Mouse (Mus musculus) kidney, embryonic 16.5 days (tissue): ENCODE results near the gene Myo7a. TPM values are rescaled to one million over a fixed set of nuclear protein-coding genes. Genes with fewer than 3 reads are reported as not detected.
A peak's percentile ranks its signal among the peaks of the same experiment; 100 is the strongest.

ENCODE experiments used
- ATAC-seq: fragments of 200-750 bp; cut with Nextera tagmentation; 2 replicates; pipeline ENCODE4 v1.8.0; 2017; ENCODE audit warnings: moderate TSS enrichment; ENCODE audit not compliant: low FRiP score, low TSS enrichment
- H3K27ac ChIP-seq: fragments of 300-500 bp; sonication (generic); 2 replicates; pipeline ENCODE4 v1.5.1; 2014; ENCODE audit warnings: low read length
- H3K27me3 ChIP-seq: fragments of 300-500 bp; sonication (generic); 2 replicates; pipeline ENCODE4 v1.6.1; 2014; ENCODE audit warnings: low read length, control low read depth, mixed read lengths; ENCODE audit not compliant: insufficient read depth
- H3K36me3 ChIP-seq: fragments of 300-500 bp; sonication (generic); 2 replicates; pipeline ENCODE4 v1.6.1; 2014; ENCODE audit warnings: low read length, control low read depth, mixed read lengths; ENCODE audit not compliant: insufficient read depth
- H3K4me1 ChIP-seq: fragments of 300-500 bp; sonication (generic); 2 replicates; pipeline ENCODE4 v1.6.1; 2014; ENCODE audit warnings: low read length, control low read depth, mixed read lengths; ENCODE audit not compliant: insufficient read depth
- H3K4me2 ChIP-seq: fragments of 300-500 bp; sonication (generic); replicated peaks from 2 replicates; pipeline ENCODE4 v1.6.1; 2014; ENCODE audit warnings: low read depth, low read length
- H3K4me3 ChIP-seq: fragments of 300-500 bp; sonication (generic); 2 replicates; pipeline ENCODE4 v1.5.1; 2014; ENCODE audit warnings: mild to moderate bottlenecking, low read length
- H3K9ac ChIP-seq: fragments of 300-500 bp; sonication (generic); replicated peaks from 2 replicates; pipeline ENCODE4 v1.6.1; 2014; ENCODE audit warnings: low read length
- H3K9me3 ChIP-seq: fragments of 300-500 bp; sonication (generic); 2 replicates; pipeline ENCODE4 v1.6.1; 2016; ENCODE audit warnings: low read length, control low read depth
- WGBS: fragments of 180-500 bp; shearing (Covaris S2); extraction: QIAGEN DNeasy Blood & Tissue Kit; methylation state at CpG from one replicate; pipeline ENCODE4 v1.1.7; 2014; 5-methylcytosine and 5-hydroxymethylcytosine counted together
- polyA plus RNA-seq: library from polyadenylated mRNA; unstranded; fragments of >200 nt; fragmentation: Nextera tagmentation; extraction: Ambion mirVana; gene quantifications from 2 replicates; pipeline ENCODE4 v1.2.1, GENCODE M21; 2015

The Myo7a gene
- polyA plus RNA-seq, 1 experiment from 2014 or later = 15.2 TPM

DNA sequence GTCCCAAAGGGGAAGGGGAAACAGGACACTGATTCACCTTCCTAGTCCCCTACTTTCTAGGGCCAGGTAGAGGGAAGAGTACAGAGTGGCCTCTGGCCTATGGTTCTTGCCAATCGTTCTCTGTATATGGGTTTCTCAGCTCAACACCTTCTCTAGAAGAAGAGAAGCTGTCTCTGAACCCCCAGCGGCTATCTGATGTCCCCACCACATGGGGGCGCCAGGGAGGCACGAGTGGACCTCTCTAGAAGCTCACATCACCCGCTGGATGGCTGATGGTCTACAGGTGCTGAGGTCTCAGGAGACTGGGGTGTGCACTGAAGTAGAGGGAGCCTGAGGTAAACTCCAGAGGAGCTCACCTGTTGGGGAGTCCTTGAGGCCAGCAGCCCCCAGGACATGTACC, 6.1 kb upstream of the Myo7a start:
- no peaks in the 10 kb centered on the region for H3K9me3 ChIP-seq

GRCm38 (mm10) chr7:98124701-98125100, 5.4 kb upstream of the Myo7a start:
- H3K4me3 ChIP-seq = no peak overlapping the region
- ATAC-seq = no peak
- no peak overlapping the region for H3K4me2 ChIP-seq
- WGBS = 50% methylated on average over 5 of the region's 5 CpGs
- no peaks in the 10 kb centered on the region for H3K9me3 ChIP-seq
- H3K27me3 ChIP-seq = no peaks in the 10 kb centered on the region
- H3K36me3 ChIP-seq = 0 out of 2 replicates have a peak, but pooled peaks cover 3% of the 10 kb centered on the region
- H3K4me1 ChIP-seq = 0 out of 2 replicates have a peak, but pooled peaks cover 3% of the 10 kb centered on the region
- H3K9ac ChIP-seq = no peak overlapping the region
- no peak overlapping the region for H3K27ac ChIP-seq

More for the DNA sequence above, 6.1 kb upstream of the Myo7a start:
- Histone ChIP-seq H3K36me3 (0 out of 2 replicates have a peak, but pooled peaks cover 3% of the 10 kb centered on the region), H3K4me2 (no peak overlapping the region), H3K27ac (no peak overlapping the region), H3K4me1 (0 out of 2 replicates have a peak, but pooled peaks cover 1% of the 10 kb centered on the region), H3K4me3 (no peak overlapping the region), H3K9ac (no peak overlapping the region), H3K27me3 (no peaks in the 10 kb centered on the region)
- 29% methylated on average over 5 of the region's 5 CpGs for WGBS
- ATAC-seq = no peak

DNA sequence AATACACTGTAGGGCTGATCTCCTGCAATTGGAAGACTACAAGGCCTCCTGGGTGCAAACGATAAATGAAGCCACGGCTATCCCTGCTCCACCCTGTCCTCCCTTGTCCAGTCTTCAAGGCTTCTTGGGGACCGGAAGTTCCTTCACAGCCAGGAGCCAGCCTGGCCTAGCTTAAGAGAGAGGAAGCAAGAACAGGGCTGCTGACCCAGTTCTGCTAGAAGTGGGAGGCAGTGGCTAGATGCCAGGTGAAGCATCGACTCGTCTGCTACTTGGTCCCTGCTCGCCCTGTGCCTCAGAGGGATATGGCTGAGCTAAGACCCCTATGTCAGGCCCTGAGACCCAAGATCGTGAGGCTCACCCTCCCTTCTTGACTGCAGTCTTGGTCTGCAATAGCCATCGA, 2.3 kb upstream of the Myo7a start:
- Histone ChIP-seq H3K4me1 (peaks cover 16% of the 10 kb centered on the region), H3K27me3 (no peaks in the 10 kb centered on the region), H3K36me3 (no peaks in the 10 kb centered on the region), H3K9ac (no peak overlapping the region), H3K4me2 (no peak overlapping the region), H3K27ac (no peak overlapping the region), H3K9me3 (no peaks in the 10 kb centered on the region), H3K4me3 (no peak overlapping the region)
- WGBS = 75% methylated on average over 8 of the region's 8 CpGs
- ATAC-seq = no peak

DNA sequence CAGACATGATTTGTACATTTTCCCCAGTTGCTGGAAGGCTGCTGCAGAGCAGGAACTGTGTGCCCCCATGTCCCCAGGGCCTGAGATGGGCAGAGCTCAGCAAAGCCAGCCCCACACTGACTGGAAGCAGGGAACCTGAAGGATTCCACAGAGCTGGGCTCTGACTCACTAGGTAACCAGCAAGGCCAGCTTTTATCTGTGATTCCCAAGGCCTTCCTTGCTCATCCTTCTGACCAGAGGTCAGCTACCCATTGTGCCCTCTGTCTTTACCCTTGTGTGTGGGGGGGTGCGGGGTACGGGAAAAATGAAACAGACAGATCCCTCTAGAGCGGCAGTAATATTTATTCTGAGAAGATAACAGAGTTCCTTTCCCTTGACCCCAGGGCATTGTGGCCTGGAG, 1.9 kb upstream of the Myo7a start:
- Histone ChIP-seq H3K36me3 (no peaks in the 10 kb centered on the region), H3K4me3 (no peak overlapping the region), H3K9ac (no peak overlapping the region), H3K4me2 (no peak overlapping the region), H3K27ac (0 out of 2 replicates have a peak overlapping the region, but pooled peaks have one; percentile 18), H3K4me1 (peaks cover 17% of the 10 kb centered on the region), H3K27me3 (no peaks in the 10 kb centered on the region), H3K9me3 (no peaks in the 10 kb centered on the region)
- ATAC-seq = no peak
- WGBS = 80% methylated on average over 3 of the region's 3 CpGs

- Histone ChIP-seq H3K9ac (peak overlapping the region; percentile 54; the same call in 1 of the 2 replicates), H3K27me3 (no peaks in the 10 kb centered on the region), H3K4me1 (peaks cover 17% of the 10 kb centered on the region), H3K27ac (no peak overlapping the region), H3K4me3 (peak overlapping the region; percentile 24; the same call in 1 of the 2 replicates), H3K4me2 (peak overlapping the region; percentile 54), H3K9me3 (no peaks in the 10 kb centered on the region), H3K36me3 (no peaks in the 10 kb centered on the region)
- peak; percentile 62 for ATAC-seq
- WGBS = 7% methylated on average over 7 of the region's 7 CpGs
Observed at GRCm38 (mm10) chr7:98120325-98120724, 1.0 kb upstream of the Myo7a start.

DNA sequence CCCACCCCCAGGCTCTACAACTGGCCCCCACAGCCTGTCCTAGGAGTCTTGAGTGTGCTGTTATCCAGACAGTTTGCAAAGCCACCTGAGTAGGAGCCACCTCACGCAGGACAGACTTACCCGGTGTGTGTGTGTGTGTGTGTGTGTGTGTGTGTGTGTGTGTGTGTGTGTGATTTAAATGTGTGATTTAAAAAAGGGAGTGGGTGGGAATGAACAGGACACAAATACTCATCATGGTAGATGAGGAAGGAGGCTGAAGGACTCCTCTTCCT, 573 bp upstream of the Myo7a start:
- no peaks in the 10 kb centered on the region for H3K36me3 ChIP-seq
- peak overlapping the region; percentile 54 for H3K4me2 ChIP-seq
- H3K9ac ChIP-seq = no peak overlapping the region
- H3K27me3 ChIP-seq = no peaks in the 10 kb centered on the region
- 85% methylated on average over 2 of the region's 2 CpGs for WGBS
- H3K4me1 ChIP-seq = peaks cover 17% of the 10 kb centered on the region
- peak; percentile 26; the same call in 1 of the 2 replicates for ATAC-seq
- H3K4me3 ChIP-seq = no peak overlapping the region
- no peaks in the 10 kb centered on the region for H3K9me3 ChIP-seq
- no peak overlapping the region for H3K27ac ChIP-seq

- peak overlapping the region; percentile 19; the same call in 1 of the 2 replicates for H3K9ac ChIP-seq
- H3K27ac ChIP-seq = no peak overlapping the region
Observed at GRCm38 (mm10) chr7:98117012-98117660, 2.2 kb downstream of the Myo7a start.

DNA sequence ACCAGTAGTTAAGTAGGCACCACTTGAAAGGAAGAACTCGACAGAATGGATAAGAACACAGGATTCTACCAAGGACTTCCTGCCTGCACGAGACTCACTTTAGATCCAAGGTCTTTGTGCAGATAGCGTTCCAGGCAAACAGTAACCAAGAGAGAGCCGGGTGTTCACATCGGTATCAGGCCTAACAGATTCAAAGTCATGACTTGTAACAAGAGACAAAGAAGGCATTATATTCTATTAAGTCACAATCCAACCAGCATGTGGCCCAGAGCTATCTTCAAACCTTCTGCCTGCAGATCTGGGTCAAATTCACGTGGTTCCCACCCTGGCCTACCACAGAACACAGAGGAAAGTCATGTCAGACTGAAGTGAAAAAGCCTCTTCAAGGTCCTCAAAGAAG, 4.7 kb downstream of the Myo7a start:
- no peaks in the 10 kb centered on the region for H3K9me3 ChIP-seq
- H3K9ac ChIP-seq = no peak overlapping the region
- no peak overlapping the region for H3K4me2 ChIP-seq
- 72% methylated on average over 6 of the region's 6 CpGs for WGBS
- no peak for ATAC-seq
- peaks cover 21% of the 10 kb centered on the region for H3K4me1 ChIP-seq
- no peak overlapping the region for H3K4me3 ChIP-seq
- H3K27ac ChIP-seq = no peak overlapping the region
- H3K36me3 ChIP-seq = no peaks in the 10 kb centered on the region
- H3K27me3 ChIP-seq = peaks cover 12% of the 10 kb centered on the region; the same call in 1 of the 2 replicates

More at GRCm38 (mm10) chr7:98117012-98117660, 2.2 kb downstream of the Myo7a start:
- no peaks in the 10 kb centered on the region; the same call in 1 of the 2 replicates for H3K27me3 ChIP-seq
- no peak overlapping the region for H3K4me2 ChIP-seq
- no peaks in the 10 kb centered on the region for H3K9me3 ChIP-seq
- H3K4me1 ChIP-seq = peaks cover 17% of the 10 kb centered on the region
- ATAC-seq = no peak
- H3K36me3 ChIP-seq = no peaks in the 10 kb centered on the region
- H3K4me3 ChIP-seq = no peak overlapping the region
- WGBS = 44% methylated on average over 11 of the region's 11 CpGs

GRCm38 (mm10) chr7:98111233-98111632, 8.1 kb downstream of the Myo7a start:
- Histone ChIP-seq H3K4me2 (peak overlapping the region; percentile 57), H3K4me1 (peaks cover 8% of the 10 kb centered on the region; the same call in 1 of the 2 replicates), H3K27me3 (peaks cover 12% of the 10 kb centered on the region; the same call in 1 of the 2 replicates), H3K36me3 (no peaks in the 10 kb centered on the region), H3K9ac (peak overlapping the region; percentile 52), H3K9me3 (no peaks in the 10 kb centered on the region), H3K27ac (no peak overlapping the region), H3K4me3 (peak overlapping the region; percentile 30)
- peak; percentile 19; the same call in 1 of the 2 replicates for ATAC-seq
- WGBS = 2% methylated on average over 25 of the region's 25 CpGs

DNA sequence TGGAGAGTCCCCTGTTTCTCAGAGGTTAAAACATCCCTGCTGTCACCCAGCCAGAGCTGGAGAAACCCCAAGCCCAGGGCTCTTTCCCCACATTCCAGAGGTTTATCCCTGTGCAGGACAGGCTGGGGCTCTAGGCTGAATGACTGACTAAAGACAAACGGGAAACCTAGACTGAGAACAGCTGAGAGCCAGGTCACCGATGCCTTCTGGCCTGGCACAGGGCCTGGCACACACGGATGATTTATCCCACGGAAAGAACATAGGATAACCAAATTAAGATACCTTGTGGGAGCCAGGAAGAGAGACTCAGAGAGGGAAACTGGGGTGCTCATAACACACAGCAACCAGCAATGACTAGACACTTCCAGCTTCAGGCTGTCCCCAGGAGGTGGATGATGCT, 9.6 kb downstream of the Myo7a start:
- no peaks in the 10 kb centered on the region for H3K9me3 ChIP-seq
- no peak for ATAC-seq
- H3K4me3 ChIP-seq = no peak overlapping the region
- 75% methylated on average over 4 of the region's 4 CpGs for WGBS
- H3K9ac ChIP-seq = no peak overlapping the region
- H3K36me3 ChIP-seq = no peaks in the 10 kb centered on the region
- no peak overlapping the region for H3K4me2 ChIP-seq
- no peak overlapping the region for H3K27ac ChIP-seq
- H3K27me3 ChIP-seq = peaks cover 12% of the 10 kb centered on the region; the same call in 1 of the 2 replicates
- peaks cover 23% of the 10 kb centered on the region for H3K4me1 ChIP-seq
